14 mouse cellular contexts compared by ENCODE assay signal in the genomic region with DNA sequence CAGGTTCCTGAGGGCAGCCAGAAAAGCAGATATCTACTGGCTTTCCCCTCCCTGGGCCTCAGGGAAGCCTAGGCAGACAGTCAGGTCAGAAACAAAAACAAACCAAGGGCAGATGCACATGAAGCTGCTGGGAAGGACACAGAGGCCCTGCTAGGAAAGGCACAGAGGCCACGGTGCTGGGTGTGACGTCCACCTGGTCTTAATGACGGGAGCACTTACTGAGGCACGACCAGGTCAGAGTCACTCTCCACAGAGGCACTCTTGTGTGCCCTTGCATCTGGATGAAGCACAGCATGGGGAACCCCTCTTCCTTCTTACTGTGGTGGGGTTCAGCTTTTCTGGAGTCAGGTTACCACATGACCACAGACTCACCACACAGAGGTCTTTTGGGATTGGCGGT.
A peak's percentile ranks its signal among the peaks of the same experiment; 100 is the strongest.
DNase-seq lines count a peak whose midpoint lies in the region; ATAC-seq lines count a peak whose summit lies in the region.
"Had no signal": no experiment of that assay in that cellular context is flagged by ENCODE, and none has a peak within 500 bp of the region (broad histone marks: within the 10 kb centered on the region; RNA-seq: fewer than 3 reads in every experiment).

No protein-coding gene starts in this region.

- ATAC-seq in limb, embryonic 11.5 days (ENCODE audit: insufficient number of reproducible peaks, low FRiP score, low TSS enrichment, low read depth), result no peak
- ATAC-seq in cerebellum, adult (ENCODE audit: insufficient number of reproducible peaks, low FRiP score, low TSS enrichment), result no peak

- DNase-seq in kidney, adult 18-20 months, result peak; percentile 50
- no peak for DNase-seq in kidney, adult 8-10 months
- peak; percentile 54 for DNase-seq in kidney, adult 9 months
- DNase-seq in limb, embryonic 11.5 days (ENCODE audit: low spot score), result no peak
- no peak for DNase-seq in natural killer cell, adult 2 months (ENCODE audit: low spot score in 2 of 2)
- no peak for DNase-seq in adrenal gland, adult 8-10 months
- DNase-seq: cerebellum, adult 11 months; heart, postnatal 36 days; lung, postnatal 36 days; right cerebral cortex, postnatal 25 days; thymus, adult 2 months had no signal

- peak overlapping the region; percentile 59 for H3K27ac ChIP-seq in limb, embryonic 11.5 days (replicated peaks; ENCODE audit: low read depth, low read length)
- H3K27ac ChIP-seq: liver, embryonic 15.5 days; midbrain, embryonic 12.5 days had no signal

- H3K4me2 ChIP-seq in limb, embryonic 11.5 days (ENCODE audit: low read depth, severe bottlenecking), result no peak overlapping the region
- H3K4me2 ChIP-seq: liver, embryonic 15.5 days; midbrain, embryonic 12.5 days had no signal

- no peaks in the 10 kb centered on the region for H3K36me3 ChIP-seq in limb, embryonic 11.5 days (ENCODE audit: control insufficient read depth, insufficient read depth, low read length)
- H3K36me3 ChIP-seq: liver, embryonic 15.5 days; midbrain, embryonic 12.5 days had no signal

- H3K9ac ChIP-seq in limb, embryonic 11.5 days (ENCODE audit: low read length), result 0 out of 2 replicates have a peak overlapping the region, but pooled peaks have one; percentile 12
- H3K9ac ChIP-seq: liver, embryonic 15.5 days; midbrain, embryonic 12.5 days had no signal

- no peaks in the 10 kb centered on the region for H3K9me3 ChIP-seq in limb, embryonic 11.5 days (ENCODE audit: control insufficient read depth, low read length)
- H3K9me3 ChIP-seq: liver, embryonic 15.5 days; midbrain, embryonic 12.5 days had no signal

- 41% methylated on average over 5 of the region's 5 CpGs for WGBS in limb, embryonic 11.5 days

- peaks cover 17% of the 10 kb centered on the region for H3K4me1 ChIP-seq in limb, embryonic 11.5 days (ENCODE audit: control insufficient read depth, insufficient read depth, low read length)

- no peaks in the 10 kb centered on the region for H3K27me3 ChIP-seq in limb, embryonic 11.5 days (ENCODE audit: control insufficient read depth, insufficient read depth, low read length)
- H3K27me3 ChIP-seq: liver, embryonic 15.5 days had no signal

- H3K4me3 ChIP-seq in limb, embryonic 11.5 days (ENCODE audit: low read depth, low read length), result no peak overlapping the region
- H3K4me3 ChIP-seq: liver, embryonic 15.5 days; midbrain, embryonic 12.5 days had no signal

Comparison
In these comparisons a context has a peak if more than half of its experiments do, and no peak if none do; other contexts are left out.
1. DNase-seq: peak in kidney, adult 18-20 months (single experiment) and kidney, adult 9 months (single experiment); none in kidney, adult 8-10 months (0 of 2), limb, embryonic 11.5 days (single experiment), natural killer cell, adult 2 months (0 of 2) and adrenal gland, adult 8-10 months (single experiment).